Mouse (Mus musculus) kidney, adult 9 months (tissue): Measurements from ENCODE around the gene Chst11.

Source experiments
- DNase-seq: peaks from one replicate; pipeline ENCODE4 v3.0.0; 2022

The Chst11 gene

GRCm38 (mm10) chr10:83233967-83234366 lies 248.7 kb downstream of the Chst11 start:
- no peak for DNase-seq

GRCm38 (mm10) chr10:83234391-83234790 lies 249.1 kb downstream of the Chst11 start:
- no peak for DNase-seq

- no peak for DNase-seq
Observed at GRCm38 (mm10) chr10:83242106-83242686, 256.9 kb downstream of the Chst11 start.

GRCm38 (mm10) chr10:83244131-83244530 lies 258.8 kb downstream of the Chst11 start:
- DNase-seq, result peak; percentile 71
